Mouse (Mus musculus): Measurements from ENCODE around the gene Prep. TPM values are rescaled to one million over a fixed set of nuclear protein-coding genes. Genes with fewer than 3 reads are reported as not detected.
"Not testable (repeated sequence)": the region's sequence is repeated elsewhere in the genome, so short reads cannot be mapped to it uniquely, and the experiment has no call there.

The Prep gene
- total RNA-seq, 2 experiments from 2014 or later: 15.5 to 16.5 TPM

- no peak for DNase-seq (ENCODE audit: low spot score)
- intact Hi-C loops (cut with DNase I): no loop called here
Measured at GRCm38 (mm10) chr10:45154557-45155060, 87.6 kb downstream of the Prep start.

- intact Hi-C loops (cut with DNase I): no loop called here
Measured at GRCm38 (mm10) chr10:45165851-45166250, 98.8 kb downstream of the Prep start.

GRCm38 (mm10) chr10:45173927-45174326, 106.9 kb downstream of the Prep start:
- intact Hi-C loops (cut with DNase I): no loop called here

More at GRCm38 (mm10) chr10:45165851-45166250, 98.8 kb downstream of the Prep start:
- no peak for DNase-seq (ENCODE audit: low spot score)

GRCm38 (mm10) chr10:45174345-45174744, 107.3 kb downstream of the Prep start:
- no peak for DNase-seq (ENCODE audit: low spot score)
- intact Hi-C loops (cut with DNase I): no loop called here

More at GRCm38 (mm10) chr10:45173927-45174326, 106.9 kb downstream of the Prep start:
- DNase-seq (ENCODE audit: low spot score): no peak

GRCm38 (mm10) chr10:45177798-45178197, 110.8 kb downstream of the Prep start, which contains the start of gene Popdc3:
Gene Popdc3 (plus strand): TSS chr10:45178098.
- DNase-seq (ENCODE audit: low spot score); intact Hi-C loops (cut with DNase I): not testable (repeated sequence)

GRCm38 (mm10) chr10:45180677-45181326, 113.8 kb downstream of the Prep start:
- no peak for DNase-seq (ENCODE audit: low spot score)

GRCm38 (mm10) chr10:45181344-45181743, 114.3 kb downstream of the Prep start:
- intact Hi-C loops (cut with DNase I): no loop called here
- DNase-seq (ENCODE audit: low spot score): no peak

More at GRCm38 (mm10) chr10:45180677-45181326, 113.8 kb downstream of the Prep start:
- intact Hi-C loops (cut with DNase I): no loop called here

GRCm38 (mm10) chr10:45185457-45185856, 118.5 kb downstream of the Prep start:
- intact Hi-C loops (cut with DNase I): no loop called here
- DNase-seq (ENCODE audit: low spot score): no peak

- intact Hi-C loops (cut with DNase I): no loop called here
- DNase-seq (ENCODE audit: low spot score): no peak
Measured at GRCm38 (mm10) chr10:45193330-45194310, 126.6 kb downstream of the Prep start.

- intact Hi-C loops (cut with DNase I): no loop called here
- DNase-seq (ENCODE audit: low spot score): no peak
Measured at GRCm38 (mm10) chr10:45194531-45194930, 127.5 kb downstream of the Prep start.

- intact Hi-C loops (cut with DNase I): no loop called here
- DNase-seq (ENCODE audit: low spot score): no peak
Measured at GRCm38 (mm10) chr10:45204582-45204981, 137.6 kb downstream of the Prep start.

GRCm38 (mm10) chr10:45210201-45210600, 143.2 kb downstream of the Prep start:
- intact Hi-C loops (cut with DNase I): no loop called here
- DNase-seq (ENCODE audit: low spot score): no peak

- intact Hi-C loops (cut with DNase I): no loop called here
Measured at GRCm38 (mm10) chr10:45216676-45217075, 149.7 kb downstream of the Prep start.

More at GRCm38 (mm10) chr10:45216676-45217075, 149.7 kb downstream of the Prep start:
- DNase-seq (ENCODE audit: low spot score): no peak

Small RNAs within 50 kb of the gene (microRNA-seq; reads per million reads assigned to microRNA genes)
- not detected for gene Gm23766

Other genes starting within 250 kb of the Prep start
- 10 to 100 TPM; 25.3 to 26.7 TPM for gene Popdc3, start 110.9 kb downstream of the Prep start, total RNA-seq (2021)